Mouse (Mus musculus): ENCODE measurements at regions not wholly inside any gene's neighbourhood (a gene's known extent, or its start where the extent isn't known, plus 50 kb on each side); places are given as distances from the start of the nearest gene placed in this dataset.
"Not testable (repeated sequence)": the region's sequence is repeated elsewhere in the genome, so short reads cannot be mapped to it uniquely, and the experiment has no call there.

GRCm38 (mm10) chr1:194437301-194437700 is 180.7 kb upstream of the Plxna2 start:
- no peak for DNase-seq

- no peak for DNase-seq
These were observed 183.0 kb upstream of the Plxna2 start for GRCm38 (mm10) chr1:194435060-194435459.

GRCm38 (mm10) chr1:194428586-194428985 is 189.4 kb upstream of the Plxna2 start:
- DNase-seq = no peak

- DNase-seq = no peak
These were observed 191.7 kb upstream of the Plxna2 start for GRCm38 (mm10) chr1:194426293-194426692.

GRCm38 (mm10) chr1:194424201-194424600 is 193.8 kb upstream of the Plxna2 start:
- DNase-seq = no peak

- no peak for DNase-seq
These were observed 205.8 kb upstream of the Plxna2 start for GRCm38 (mm10) chr1:194412193-194412592.

- no peak for DNase-seq
These were observed 206.2 kb upstream of the Plxna2 start for GRCm38 (mm10) chr1:194411788-194412187.

GRCm38 (mm10) chr1:194399281-194399680 is 218.7 kb upstream of the Plxna2 start:
- peak; percentile 66 for DNase-seq

GRCm38 (mm10) chr1:194396754-194397460 is 221.1 kb upstream of the Plxna2 start:
- DNase-seq = no peak

- DNase-seq = no peak
These were observed 224.3 kb upstream of the Plxna2 start for GRCm38 (mm10) chr1:194393720-194394119.

GRCm38 (mm10) chr1:194390202-194390601 is 227.8 kb upstream of the Plxna2 start:
- no peak for DNase-seq

- DNase-seq = no peak
These were observed 239.9 kb upstream of the Plxna2 start for GRCm38 (mm10) chr1:194378135-194378534.

GRCm38 (mm10) chr1:194373511-194373910 is 244.5 kb upstream of the Plxna2 start:
- not testable (repeated sequence) for DNase-seq

GRCm38 (mm10) chr1:194363917-194364316 is 254.1 kb upstream of the Plxna2 start:
- DNase-seq = no peak

GRCm38 (mm10) chr1:194363129-194363768 is 254.8 kb upstream of the Plxna2 start:
- DNase-seq = no peak

GRCm38 (mm10) chr1:194362298-194362697 is 255.7 kb upstream of the Plxna2 start:
- DNase-seq = no peak

- no peak for DNase-seq
These were observed 256.7 kb upstream of the Plxna2 start for GRCm38 (mm10) chr1:194361316-194361715.

- DNase-seq = no peak
These were observed 263.5 kb upstream of the Plxna2 start for GRCm38 (mm10) chr1:194354332-194355120.

GRCm38 (mm10) chr1:194345304-194346033 is 272.5 kb upstream of the Plxna2 start:
- peak; percentile 42 for DNase-seq

- DNase-seq = no peak
These were observed 275.4 kb upstream of the Plxna2 start for GRCm38 (mm10) chr1:194342568-194342967.

- DNase-seq = no peak
These were observed 276.3 kb upstream of the Plxna2 start for GRCm38 (mm10) chr1:194341758-194342157.
